Mouse (Mus musculus) limb, embryonic 15.5 days (tissue): ENCODE measurements around the gene Gabrb3. TPM values are rescaled to one million over a fixed set of nuclear protein-coding genes. Genes with fewer than 3 reads are reported as not detected.
"Not testable (repeated sequence)": the region's sequence is repeated elsewhere in the genome, so short reads cannot be mapped to it uniquely, and the experiment has no call there.

Experiments used
- ATAC-seq: fragments of 200-750 bp; cut with Nextera tagmentation; 2 replicates; pipeline ENCODE4 v1.8.0; 2017; ENCODE audit warnings: low read depth, moderate TSS enrichment; ENCODE audit not compliant: insufficient number of reproducible peaks, low FRiP score, low TSS enrichment
- H3K27ac ChIP-seq: fragments of 300-500 bp; sonication (generic); 2 replicates; pipeline ENCODE4 v1.5.1; 2015; ENCODE audit warnings: moderate library complexity, mild to moderate bottlenecking, inconsistent platforms
- H3K27me3 ChIP-seq: fragments of 300-500 bp; sonication (generic); 2 replicates; pipeline ENCODE4 v1.6.1; 2015; ENCODE audit warnings: inconsistent platforms
- H3K36me3 ChIP-seq: fragments of 300-500 bp; sonication (generic); 2 replicates; pipeline ENCODE4 v1.6.1; 2015; ENCODE audit warnings: inconsistent platforms
- H3K4me1 ChIP-seq: fragments of 300-500 bp; sonication (generic); 2 replicates; pipeline ENCODE4 v1.6.1; 2015; ENCODE audit warnings: inconsistent platforms
- H3K4me2 ChIP-seq: fragments of 300-500 bp; sonication (generic); 2 replicates; pipeline ENCODE4 v1.6.1; 2015; ENCODE audit warnings: mild to moderate bottlenecking, inconsistent platforms
- H3K4me3 ChIP-seq: fragments of 300-500 bp; sonication (generic); 2 replicates; pipeline ENCODE4 v1.5.1; 2015; ENCODE audit warnings: mild to moderate bottlenecking, inconsistent platforms
- H3K9ac ChIP-seq: fragments of 300-500 bp; sonication (generic); 2 replicates; pipeline ENCODE4 v1.6.1; 2015; ENCODE audit warnings: inconsistent platforms
- H3K9me3 ChIP-seq: fragments of 300-500 bp; sonication (generic); 2 replicates; pipeline ENCODE4 v1.6.1; 2016; ENCODE audit warnings: inconsistent platforms
- WGBS: fragments of 180-500 bp; shearing (Covaris S2); methylation state at CpG from one replicate; pipeline ENCODE4 v1.1.7; 2015; 5-methylcytosine and 5-hydroxymethylcytosine counted together
- microRNA-seq: library from miRNA; unstranded; fragments of <30 nt; microRNA quantifications from one replicate; pipeline ENCODE4, GENCODE M21; 2016
- polyA plus RNA-seq: library from polyadenylated mRNA; unstranded; fragments of >200 nt; fragmentation: Nextera tagmentation; extraction: Ambion mirVana; gene quantifications from 2 replicates; pipeline ENCODE4 v1.2.1, GENCODE M21; 2015

The Gabrb3 gene
- polyA plus RNA-seq, 1 experiment from 2014 or later: 1.4 TPM

GRCm38 (mm10) chr7:57746836-57747235 lies 327.3 kb downstream of the Gabrb3 start:
- Histone ChIP-seq H3K27me3 (no peaks in the 10 kb centered on the region), H3K9me3 (no peaks in the 10 kb centered on the region), H3K4me1 (no peaks in the 10 kb centered on the region), H3K4me3 (no peak overlapping the region), H3K27ac (no peak overlapping the region), H3K9ac (no peak overlapping the region), H3K36me3 (no peaks in the 10 kb centered on the region), H3K4me2 (no peak overlapping the region)
- no peak for ATAC-seq
- WGBS: 67% methylated on average over 2 of the region's 2 CpGs

DNA sequence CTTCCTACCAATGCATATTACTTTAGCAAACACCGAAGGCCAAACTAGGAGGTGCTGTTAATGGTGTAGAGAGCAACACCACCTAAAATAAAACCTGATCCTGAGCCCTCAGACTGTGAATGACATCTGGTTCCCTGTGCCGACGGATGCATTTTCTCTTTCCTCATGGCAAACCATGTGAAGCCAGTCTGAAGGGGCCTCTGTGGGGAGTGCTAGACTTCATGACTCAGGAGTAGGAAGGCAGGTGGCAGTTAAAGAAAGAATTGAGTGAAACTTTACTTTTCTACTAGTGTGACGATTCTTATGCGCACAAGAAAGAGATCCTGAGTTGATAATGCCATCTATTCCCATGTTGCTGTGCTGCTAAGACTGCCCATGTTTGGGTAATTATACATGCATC lies 341.0 kb downstream of the Gabrb3 start:
- H3K9ac ChIP-seq: no peak overlapping the region
- no peaks in the 10 kb centered on the region for H3K9me3 ChIP-seq
- whole genome bisulfite sequencing: 88% methylated on average over 5 of the region's 5 CpGs
- H3K27ac ChIP-seq: no peak overlapping the region
- no peaks in the 10 kb centered on the region for H3K27me3 ChIP-seq
- no peak overlapping the region for H3K4me3 ChIP-seq
- H3K4me1 ChIP-seq: no peaks in the 10 kb centered on the region
- ATAC-seq: no peak
- H3K36me3 ChIP-seq: no peaks in the 10 kb centered on the region
- H3K4me2 ChIP-seq: no peak overlapping the region

- ATAC-seq: no peak
- Histone ChIP-seq H3K27ac (no peak overlapping the region), H3K4me1 (no peaks in the 10 kb centered on the region), H3K9ac (no peak overlapping the region), H3K27me3 (no peaks in the 10 kb centered on the region), H3K4me3 (no peak overlapping the region), H3K9me3 (no peaks in the 10 kb centered on the region), H3K4me2 (no peak overlapping the region), H3K36me3 (no peaks in the 10 kb centered on the region)
- WGBS: 50% methylated on average over 5 of the region's 5 CpGs
Measured at GRCm38 (mm10) chr7:57778754-57779153, 359.3 kb downstream of the Gabrb3 start.

GRCm38 (mm10) chr7:57786102-57786501 lies 366.6 kb downstream of the Gabrb3 start:
- not testable (repeated sequence) for H3K36me3 ChIP-seq, H3K4me1 ChIP-seq, ATAC-seq, H3K9me3 ChIP-seq, H3K27me3 ChIP-seq, H3K9ac ChIP-seq, H3K27ac ChIP-seq, H3K4me3 ChIP-seq, H3K4me2 ChIP-seq
- WGBS: 66% methylated on average over 2 of the region's 2 CpGs

DNA sequence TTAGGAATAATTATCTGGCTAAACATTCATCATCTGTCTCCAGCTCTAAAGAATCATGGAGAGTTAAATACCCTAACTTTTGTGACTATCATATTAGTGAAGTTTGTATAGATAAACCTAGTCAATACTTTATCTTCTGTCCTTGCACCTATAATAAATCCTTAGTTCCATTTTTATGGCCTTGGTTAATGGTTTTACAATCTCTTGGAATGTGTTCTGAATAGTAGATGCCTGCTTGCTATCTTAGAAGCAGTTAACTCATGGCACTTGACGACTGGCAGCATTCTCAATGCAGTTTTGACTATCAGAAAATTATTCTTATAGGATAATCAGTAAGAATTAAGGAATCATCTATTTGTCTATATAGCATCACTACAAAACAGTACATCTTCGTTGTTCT lies 368.0 kb downstream of the Gabrb3 start:
- H3K4me3 ChIP-seq: no peak overlapping the region
- no peaks in the 10 kb centered on the region for H3K9me3 ChIP-seq
- H3K4me1 ChIP-seq: no peaks in the 10 kb centered on the region
- ATAC-seq: no peak
- no peak overlapping the region for H3K4me2 ChIP-seq
- H3K36me3 ChIP-seq: no peaks in the 10 kb centered on the region
- no peak overlapping the region for H3K9ac ChIP-seq
- WGBS: 36% methylated on average over 2 of the region's 2 CpGs
- no peaks in the 10 kb centered on the region for H3K27me3 ChIP-seq
- H3K27ac ChIP-seq: no peak overlapping the region

- Histone ChIP-seq H3K27me3 (no peaks in the 10 kb centered on the region), H3K27ac (no peak overlapping the region), H3K4me2 (no peak overlapping the region), H3K9ac (no peak overlapping the region), H3K4me3 (no peak overlapping the region), H3K9me3 (no peaks in the 10 kb centered on the region), H3K4me1 (no peaks in the 10 kb centered on the region), H3K36me3 (no peaks in the 10 kb centered on the region)
- WGBS: 79% methylated on average over 1 of the region's 1 CpGs
- no peak for ATAC-seq
Measured at GRCm38 (mm10) chr7:57803266-57803665, 383.8 kb downstream of the Gabrb3 start.

- Histone ChIP-seq H3K36me3 (no peaks in the 10 kb centered on the region), H3K9ac (no peak overlapping the region), H3K9me3 (no peaks in the 10 kb centered on the region), H3K27me3 (no peaks in the 10 kb centered on the region), H3K4me3 (no peak overlapping the region), H3K4me2 (no peak overlapping the region), H3K4me1 (no peaks in the 10 kb centered on the region), H3K27ac (no peak overlapping the region)
- WGBS: 55% methylated on average over 1 of the region's 1 CpGs
- ATAC-seq: no peak
Measured at GRCm38 (mm10) chr7:57813716-57814115, 394.2 kb downstream of the Gabrb3 start.

DNA sequence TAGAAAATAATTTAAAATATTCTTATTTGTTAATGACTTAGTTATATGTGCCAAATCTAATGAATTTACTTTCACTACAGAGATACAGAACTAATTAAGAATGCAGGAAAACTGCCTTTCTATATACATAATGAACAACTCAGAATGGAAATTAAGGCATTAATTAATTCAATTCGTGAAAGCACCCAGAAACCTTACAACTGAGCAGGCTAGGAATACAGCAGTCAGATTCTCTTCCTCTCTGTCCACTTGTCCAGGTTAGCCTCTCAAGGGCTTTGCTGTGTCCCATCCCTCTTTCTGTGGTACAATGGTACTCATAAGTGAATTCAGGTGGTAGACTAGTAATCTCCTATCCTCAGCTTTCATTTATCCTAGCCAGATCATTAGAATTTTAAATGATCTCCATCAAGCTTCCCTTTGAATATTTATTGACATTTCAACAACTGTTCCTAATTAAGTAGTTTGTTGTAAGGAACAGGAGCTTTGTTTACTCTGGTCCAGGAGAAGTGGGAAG lies 422.9 kb downstream of the Gabrb3 start:
- no peaks in the 10 kb centered on the region for H3K4me1 ChIP-seq
- no peaks in the 10 kb centered on the region for H3K9me3 ChIP-seq
- WGBS: 75% methylated on average over 1 of the region's 1 CpGs
- H3K27me3 ChIP-seq: no peaks in the 10 kb centered on the region
- no peak overlapping the region for H3K27ac ChIP-seq
- H3K4me3 ChIP-seq: no peak overlapping the region
- no peaks in the 10 kb centered on the region for H3K36me3 ChIP-seq
- H3K4me2 ChIP-seq: no peak overlapping the region
- no peak for ATAC-seq
- no peak overlapping the region for H3K9ac ChIP-seq

- Histone ChIP-seq H3K27me3 (no peaks in the 10 kb centered on the region), H3K27ac (no peak overlapping the region), H3K9ac (no peak overlapping the region), H3K4me1 (no peaks in the 10 kb centered on the region), H3K4me2 (no peak overlapping the region), H3K9me3 (no peaks in the 10 kb centered on the region), H3K4me3 (no peak overlapping the region), H3K36me3 (no peaks in the 10 kb centered on the region)
- 59% methylated on average over 2 of the region's 2 CpGs for WGBS
- ATAC-seq: no peak
Measured at GRCm38 (mm10) chr7:57867951-57868350, 448.5 kb downstream of the Gabrb3 start.

Small RNAs within 50 kb of the gene (microRNA-seq; reads per million reads assigned to microRNA genes)
- gene Mir6389: not detected

Other genes with a start within 250 kb of the Gabrb3 start
- gene Gabrg3, start 32.5 kb upstream of the Gabrb3 start, polyA plus RNA-seq: 0.66 and 1.3 TPM in 2 replicates
- 0.30 and 0.32 TPM in 2 replicates for gene Gabra5, start 90.4 kb downstream of the Gabrb3 start, polyA plus RNA-seq